Mouse (Mus musculus): ENCODE results near the gene Aldh5a1. TPM values are rescaled to one million over a fixed set of nuclear protein-coding genes. Genes with fewer than 3 reads are reported as not detected.
"Not testable (repeated sequence)": the region's sequence is repeated elsewhere in the genome, so short reads cannot be mapped to it uniquely, and the experiment has no call there.

Aldh5a1 gene
- 10.6 and 10.7 TPM in 2 replicates for polyA plus RNA-seq (2015; fragmentation: Nextera tagmentation; extraction: Ambion mirVana)

DNA sequence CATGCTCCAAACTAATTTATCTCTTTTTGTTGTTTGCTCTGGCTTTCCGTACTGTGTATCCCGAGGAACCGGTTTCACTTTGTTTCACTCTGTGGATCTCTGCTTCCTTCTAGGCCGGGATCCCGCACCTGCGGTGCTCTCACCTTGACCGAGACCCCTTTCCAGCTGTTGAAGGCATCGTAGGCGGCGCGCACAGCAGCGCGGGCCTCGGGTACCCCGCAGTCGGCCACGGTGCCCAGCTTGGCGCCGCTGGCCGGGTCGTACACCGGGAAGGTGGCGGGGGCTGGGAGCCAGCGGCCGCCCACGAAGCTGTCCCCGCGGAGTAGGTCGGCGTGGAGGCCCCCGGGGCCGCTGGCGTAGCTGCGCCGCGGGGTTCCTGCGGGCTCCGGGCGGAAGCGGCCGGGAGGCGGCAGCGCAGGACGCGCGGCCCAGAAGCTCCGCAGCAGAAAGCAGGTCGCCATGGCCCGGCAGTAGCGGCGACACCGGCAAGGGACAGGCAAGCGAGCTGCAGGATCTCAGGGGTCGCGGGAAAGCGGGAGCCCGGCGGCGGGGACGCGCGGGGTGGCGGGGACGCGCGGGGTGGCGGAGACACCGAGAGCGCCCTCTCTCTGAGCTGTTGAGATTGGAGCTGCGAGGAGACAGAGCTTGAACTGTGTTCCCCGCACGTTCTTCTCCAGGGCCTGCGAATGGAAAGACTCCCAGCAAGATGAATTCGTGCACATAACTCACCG lies at the start of gene Aldh5a1:
Gene Aldh5a1, minus strand, starts transcription at position 554 of the 731 bp plus-strand sequence.
- H3K9ac ChIP-seq: peak within 1 kb of the TSS; percentile 95
- no peaks in the 10 kb centered on the region for H3K27me3 ChIP-seq (replicated peaks)
- H3K36me3 ChIP-seq: peaks cover 7% of the 10 kb centered on the region
- H3K9me3 ChIP-seq: no peaks in the 10 kb centered on the region
- H3K27ac ChIP-seq (replicated peaks): peak within 1 kb of the TSS; percentile 77
- H3K4me2 ChIP-seq: peak within 1 kb of the TSS; percentile 82
- H3K4me1 ChIP-seq: peaks cover 18% of the 10 kb centered on the region
- peak; percentile 54; the same call in 1 of the 2 replicates for ATAC-seq (ENCODE audit: extremely low read depth, insufficient number of reproducible peaks, low FRiP score, low TSS enrichment)
- under 1% methylated on average over 75 of the region's 75 CpGs for WGBS
- H3K4me3 ChIP-seq: peak within 1 kb of the TSS; percentile 94

DNA sequence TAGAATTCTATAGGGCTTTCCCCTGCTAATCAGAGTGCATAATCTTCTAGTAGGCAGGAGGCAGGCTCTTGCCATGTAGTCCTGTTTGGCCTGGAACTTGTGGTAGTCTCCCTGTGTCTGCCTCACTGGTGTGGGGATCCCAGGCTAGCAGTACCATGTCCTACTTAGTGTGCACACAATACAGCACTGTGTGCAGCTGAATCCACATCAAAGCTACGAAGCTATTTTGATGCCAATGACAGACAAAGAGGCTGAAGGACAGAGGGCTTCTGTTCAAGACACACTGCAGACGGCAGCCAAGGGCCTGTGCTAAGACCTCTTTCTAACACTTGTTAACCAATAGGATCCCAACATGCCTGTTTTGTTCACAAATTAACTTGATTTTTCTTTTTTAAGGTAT lies 48.0 kb upstream of the Aldh5a1 start:
- no peak overlapping the region for H3K27ac ChIP-seq (replicated peaks)
- no peaks in the 10 kb centered on the region for H3K27me3 ChIP-seq (replicated peaks)
- no peaks in the 10 kb centered on the region for H3K9me3 ChIP-seq
- no peak overlapping the region for H3K4me3 ChIP-seq
- peaks cover 22% of the 10 kb centered on the region for H3K36me3 ChIP-seq
- no peak overlapping the region for H3K4me2 ChIP-seq
- no peak for ATAC-seq (ENCODE audit: extremely low read depth, insufficient number of reproducible peaks, low FRiP score, low TSS enrichment)
- WGBS: 47% methylated on average over 2 of the region's 2 CpGs
- H3K4me1 ChIP-seq: peaks cover 10% of the 10 kb centered on the region; the same call in 1 of the 2 replicates
- no peak overlapping the region for H3K9ac ChIP-seq

DNA sequence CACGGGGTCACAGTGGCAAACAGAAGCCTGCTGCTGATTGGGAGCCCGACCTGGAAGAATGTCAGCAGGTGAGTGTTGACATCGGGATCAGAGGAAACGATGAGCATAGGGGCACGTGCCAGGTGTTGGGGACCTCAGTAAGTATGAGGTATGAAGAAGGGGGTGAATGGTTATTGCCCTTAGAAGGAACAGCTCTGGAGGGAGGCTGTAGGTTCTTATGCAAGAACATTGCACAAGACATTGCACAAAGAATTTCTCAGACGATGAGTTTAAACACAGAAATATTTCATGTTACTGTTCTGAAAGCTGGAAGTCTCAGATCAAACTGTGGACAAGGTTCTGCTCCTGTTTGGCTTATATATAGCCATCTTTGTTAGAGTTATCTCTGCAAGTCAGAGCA lies 43.6 kb upstream of the Aldh5a1 start:
- no peak overlapping the region for H3K27ac ChIP-seq (replicated peaks)
- H3K4me1 ChIP-seq: peaks cover 10% of the 10 kb centered on the region; the same call in 1 of the 2 replicates
- no peak overlapping the region for H3K4me2 ChIP-seq
- H3K9ac ChIP-seq: no peak overlapping the region
- 77% methylated on average over 6 of the region's 6 CpGs for WGBS
- ATAC-seq (ENCODE audit: extremely low read depth, insufficient number of reproducible peaks, low FRiP score, low TSS enrichment): no peak
- H3K4me3 ChIP-seq: no peak overlapping the region
- H3K27me3 ChIP-seq (replicated peaks): no peaks in the 10 kb centered on the region
- no peaks in the 10 kb centered on the region for H3K36me3 ChIP-seq
- no peaks in the 10 kb centered on the region for H3K9me3 ChIP-seq

DNA sequence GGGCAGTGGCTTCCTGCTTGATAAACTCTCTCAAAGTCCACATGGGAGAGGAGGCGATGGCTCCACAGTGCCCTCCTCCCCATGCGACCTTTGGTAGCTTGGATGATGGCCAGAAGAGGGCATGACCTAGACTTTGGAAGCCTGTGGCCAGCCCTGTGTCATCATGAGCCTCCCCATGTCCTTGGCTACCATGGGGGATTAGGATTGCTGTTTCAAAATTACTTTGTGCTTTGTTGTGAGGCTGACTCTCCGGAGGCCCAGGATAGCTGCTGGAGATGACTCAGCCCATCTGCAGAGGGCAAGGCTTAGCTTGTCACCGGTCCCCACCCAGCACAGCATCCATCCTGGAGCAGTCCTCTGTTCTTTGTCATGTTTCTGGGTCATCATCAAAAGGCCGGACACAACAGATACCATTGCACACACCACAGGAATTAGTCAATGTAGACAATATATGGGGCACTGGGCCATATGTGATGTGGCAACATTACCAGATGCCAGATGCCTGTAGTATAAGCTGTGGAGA lies 40.4 kb upstream of the Aldh5a1 start:
- peaks cover 5% of the 10 kb centered on the region; the same call in 1 of the 2 replicates for H3K4me1 ChIP-seq
- no peaks in the 10 kb centered on the region for H3K9me3 ChIP-seq
- no peak for ATAC-seq (ENCODE audit: extremely low read depth, insufficient number of reproducible peaks, low FRiP score, low TSS enrichment)
- H3K27ac ChIP-seq (replicated peaks): no peak overlapping the region
- no peak overlapping the region for H3K4me3 ChIP-seq
- H3K9ac ChIP-seq: no peak overlapping the region
- H3K36me3 ChIP-seq: no peaks in the 10 kb centered on the region
- H3K4me2 ChIP-seq: no peak overlapping the region
- 70% methylated on average over 5 of the region's 5 CpGs for WGBS
- no peaks in the 10 kb centered on the region for H3K27me3 ChIP-seq (replicated peaks)

DNA sequence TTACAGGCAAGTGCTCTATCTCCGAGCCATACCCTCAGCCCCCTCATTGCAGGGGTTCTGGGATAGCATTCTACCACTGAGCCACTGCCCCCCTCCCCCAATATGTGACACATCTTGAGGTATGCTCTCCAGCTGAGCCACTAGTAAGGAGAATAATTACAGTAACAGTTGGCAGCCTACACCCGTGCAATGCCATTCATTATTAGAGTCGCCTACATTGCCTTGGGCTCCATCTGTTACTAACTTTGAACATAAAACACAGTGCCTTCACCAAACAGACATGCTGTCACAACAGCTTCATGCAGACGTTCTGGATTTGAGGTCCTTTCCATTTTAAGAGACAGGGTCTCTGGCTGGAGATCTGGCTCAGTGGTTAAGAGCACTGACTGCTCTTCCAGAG lies 38.9 kb upstream of the Aldh5a1 start:
- no peak overlapping the region for H3K4me2 ChIP-seq
- no peak overlapping the region for H3K9ac ChIP-seq
- 74% methylated on average over 4 of the region's 4 CpGs for WGBS
- no peak overlapping the region for H3K4me3 ChIP-seq
- H3K27me3 ChIP-seq (replicated peaks): no peaks in the 10 kb centered on the region
- H3K36me3 ChIP-seq: no peaks in the 10 kb centered on the region
- no peaks in the 10 kb centered on the region for H3K4me1 ChIP-seq
- H3K9me3 ChIP-seq: no peaks in the 10 kb centered on the region
- ATAC-seq (ENCODE audit: extremely low read depth, insufficient number of reproducible peaks, low FRiP score, low TSS enrichment): no peak
- H3K27ac ChIP-seq (replicated peaks): no peak overlapping the region

DNA sequence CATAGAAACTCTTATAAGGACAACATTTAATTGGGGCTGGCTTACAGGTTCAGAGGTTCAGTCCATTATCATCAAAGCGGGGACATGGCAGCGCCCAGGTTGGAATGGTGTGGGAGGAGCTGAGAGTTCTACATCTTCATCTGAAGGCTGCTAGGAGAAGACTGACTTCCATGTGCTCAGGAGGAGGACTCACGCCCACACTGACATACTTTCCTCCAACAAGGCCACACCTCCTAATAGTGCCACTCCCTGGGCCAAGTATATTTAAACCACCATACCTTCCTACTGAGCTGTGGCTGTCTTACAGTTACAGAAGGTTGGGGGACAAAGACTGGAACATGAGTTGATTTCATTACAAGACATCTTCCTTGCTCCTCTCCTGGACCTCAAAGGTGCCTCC lies 34.3 kb upstream of the Aldh5a1 start:
- H3K27me3 ChIP-seq (replicated peaks); H3K4me1 ChIP-seq; H3K27ac ChIP-seq (replicated peaks); ATAC-seq (ENCODE audit: extremely low read depth, insufficient number of reproducible peaks, low FRiP score, low TSS enrichment); H3K9me3 ChIP-seq; H3K4me3 ChIP-seq; H3K9ac ChIP-seq; H3K36me3 ChIP-seq; H3K4me2 ChIP-seq: not testable (repeated sequence)
- WGBS: 73% methylated on average over 3 of the region's 3 CpGs

DNA sequence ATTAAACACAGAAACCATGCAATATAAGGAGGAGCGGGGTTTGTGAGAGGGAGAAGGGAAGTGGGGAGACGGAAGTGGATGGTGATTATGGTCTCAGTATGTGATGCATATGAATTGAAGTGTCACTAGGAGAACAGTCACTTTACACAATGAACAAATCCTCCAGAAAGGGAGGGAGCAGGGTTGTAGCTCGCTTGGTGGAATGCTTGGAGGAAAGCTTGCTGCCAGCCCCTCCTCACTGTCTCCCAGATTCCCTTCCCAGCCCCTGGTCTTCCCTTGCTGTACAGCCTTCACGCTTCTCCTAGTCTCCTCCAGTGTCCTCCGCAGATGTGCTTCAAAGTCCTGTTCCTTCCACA lies 28.4 kb upstream of the Aldh5a1 start:
- WGBS: 34% methylated on average over 5 of the region's 5 CpGs
- no peaks in the 10 kb centered on the region for H3K36me3 ChIP-seq
- no peaks in the 10 kb centered on the region for H3K9me3 ChIP-seq
- ATAC-seq (ENCODE audit: extremely low read depth, insufficient number of reproducible peaks, low FRiP score, low TSS enrichment): no peak
- H3K4me3 ChIP-seq: peak overlapping the region; percentile 51
- H3K27ac ChIP-seq (replicated peaks): no peak overlapping the region
- H3K9ac ChIP-seq: peak overlapping the region; percentile 67
- peaks cover 7% of the 10 kb centered on the region for H3K27me3 ChIP-seq (replicated peaks)
- peaks cover 8% of the 10 kb centered on the region; the same call in 1 of the 2 replicates for H3K4me1 ChIP-seq
- H3K4me2 ChIP-seq: peak overlapping the region; percentile 73

DNA sequence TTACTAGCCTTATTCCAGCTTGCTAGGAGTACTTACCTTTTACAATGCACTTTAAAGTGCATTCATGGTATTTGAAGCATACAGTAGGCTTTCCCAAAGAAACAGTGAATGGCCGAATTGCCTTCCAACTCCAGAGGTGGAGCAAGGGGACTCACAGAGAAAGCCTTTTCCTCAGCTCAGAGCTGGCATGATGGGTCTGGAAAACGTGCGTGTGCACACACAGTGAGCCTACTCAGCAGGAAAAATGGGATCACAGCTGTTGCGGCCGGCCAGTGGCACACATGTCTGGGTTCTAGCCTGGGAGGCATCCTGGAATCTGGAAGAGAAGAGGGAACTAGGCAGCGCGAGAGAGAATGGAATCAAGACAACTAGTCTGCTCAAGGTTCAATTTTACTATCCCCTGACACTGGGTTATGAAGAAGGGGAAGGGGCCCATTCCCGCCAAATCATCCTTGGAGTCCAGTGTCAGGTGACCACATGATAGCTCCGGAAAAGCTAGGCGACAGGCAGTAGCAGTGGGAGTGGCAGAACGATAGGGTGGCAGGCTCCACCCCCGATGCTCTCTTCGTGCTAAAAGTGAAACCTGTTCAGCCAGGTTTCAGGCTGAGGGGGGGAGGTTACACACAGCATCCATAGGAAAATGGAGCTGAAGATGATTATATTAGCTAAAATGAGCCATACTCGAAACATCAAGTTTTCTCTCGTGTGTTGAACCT lies 27.8 kb upstream of the Aldh5a1 start:
- peak overlapping the region; percentile 67 for H3K9ac ChIP-seq
- no peak overlapping the region for H3K27ac ChIP-seq (replicated peaks)
- ATAC-seq (ENCODE audit: extremely low read depth, insufficient number of reproducible peaks, low FRiP score, low TSS enrichment): no peak
- H3K4me3 ChIP-seq: peak overlapping the region; percentile 51
- H3K9me3 ChIP-seq: no peaks in the 10 kb centered on the region
- H3K36me3 ChIP-seq: no peaks in the 10 kb centered on the region
- H3K4me2 ChIP-seq: peak overlapping the region; percentile 73
- peaks cover 7% of the 10 kb centered on the region for H3K27me3 ChIP-seq (replicated peaks)
- peaks cover 8% of the 10 kb centered on the region; the same call in 1 of the 2 replicates for H3K4me1 ChIP-seq
- WGBS: 13% methylated on average over 15 of the region's 15 CpGs

DNA sequence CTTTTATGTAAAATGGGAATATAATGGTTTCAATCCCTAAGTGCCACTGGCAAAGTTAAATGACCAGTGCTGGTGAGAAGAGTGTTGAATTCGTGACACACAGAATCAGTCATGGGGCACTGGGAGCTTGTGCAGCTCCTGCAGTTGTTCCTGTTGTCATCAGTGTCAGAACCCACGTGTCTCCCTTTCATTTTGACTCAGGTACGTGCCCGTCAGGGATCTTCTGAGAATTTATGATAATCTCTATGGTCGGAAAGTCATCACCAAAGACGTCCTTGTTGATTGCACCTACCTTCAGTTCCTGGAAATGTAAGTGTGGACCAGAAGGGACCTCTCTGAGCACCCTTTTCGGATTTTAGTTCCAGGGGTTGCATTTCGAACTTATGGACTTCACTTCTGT lies 24.7 kb upstream of the Aldh5a1 start:
- Histone ChIP-seq H3K27ac (replicated peaks) (no peak overlapping the region), H3K4me3 (no peak overlapping the region), H3K9ac (no peak overlapping the region), H3K4me2 (no peak overlapping the region), H3K4me1 (peaks cover 8% of the 10 kb centered on the region; the same call in 1 of the 2 replicates), H3K27me3 (replicated peaks) (peaks cover 7% of the 10 kb centered on the region), H3K9me3 (no peaks in the 10 kb centered on the region), H3K36me3 (no peaks in the 10 kb centered on the region)
- WGBS: 77% methylated on average over 8 of the region's 8 CpGs
- ATAC-seq (ENCODE audit: extremely low read depth, insufficient number of reproducible peaks, low FRiP score, low TSS enrichment): no peak

DNA sequence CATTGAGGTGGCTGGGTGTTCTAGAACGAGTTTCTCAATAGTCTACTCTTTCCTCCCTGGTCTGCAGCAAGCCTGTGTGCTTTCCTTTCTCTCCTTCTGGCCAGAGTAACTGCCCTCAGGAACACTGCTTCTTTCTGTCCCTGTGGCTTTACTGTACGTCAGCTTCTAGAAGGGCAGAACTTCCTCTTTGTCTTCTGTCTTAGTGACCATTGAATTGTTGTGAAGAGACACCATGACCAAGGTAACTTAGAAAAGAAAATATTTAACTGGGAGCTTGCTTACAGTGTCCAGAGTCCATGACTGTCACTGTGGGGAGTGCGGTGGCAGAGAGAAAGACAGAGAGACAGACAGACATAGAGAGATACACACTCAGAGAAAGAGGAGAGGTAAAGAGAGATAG lies 22.6 kb upstream of the Aldh5a1 start:
- 71% methylated on average over 3 of the region's 3 CpGs for WGBS

DNA sequence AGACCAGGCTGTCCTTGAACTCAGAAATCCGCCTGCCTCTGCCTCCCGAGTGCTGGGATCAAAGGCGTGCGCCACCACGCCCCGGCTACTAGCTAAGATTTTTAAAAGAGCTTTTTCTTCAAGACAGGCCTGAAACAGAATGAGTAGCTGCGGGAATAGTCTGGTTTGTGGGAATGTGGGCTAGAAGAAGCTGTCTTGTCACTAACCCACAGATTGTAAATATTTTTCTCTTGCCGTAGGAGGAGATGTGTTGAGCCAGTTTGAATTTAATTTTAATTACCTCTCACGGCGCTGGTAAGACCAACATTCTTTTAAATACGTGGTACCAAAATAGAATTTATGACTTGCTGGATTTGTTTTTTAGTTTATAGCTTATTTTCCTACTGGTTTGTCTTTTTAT lies 21.2 kb upstream of the Aldh5a1 start:
- no peak for ATAC-seq (ENCODE audit: extremely low read depth, insufficient number of reproducible peaks, low FRiP score, low TSS enrichment)
- WGBS: 83% methylated on average over 11 of the region's 11 CpGs
- no peak overlapping the region for H3K4me3 ChIP-seq

More for the DNA sequence above, 22.6 kb upstream of the Aldh5a1 start:
- Histone ChIP-seq H3K27me3 (replicated peaks) (peaks cover 11% of the 10 kb centered on the region; the same call in 1 of the 2 replicates), H3K4me2 (no peak overlapping the region), H3K4me1 (peaks cover under 1% of the 10 kb centered on the region; the same call in 1 of the 2 replicates), H3K9me3 (no peaks in the 10 kb centered on the region), H3K27ac (replicated peaks) (no peak overlapping the region), H3K9ac (no peak overlapping the region), H3K36me3 (no peaks in the 10 kb centered on the region), H3K4me3 (no peak overlapping the region)
- ATAC-seq (ENCODE audit: extremely low read depth, insufficient number of reproducible peaks, low FRiP score, low TSS enrichment): no peak

More for the DNA sequence above, 21.2 kb upstream of the Aldh5a1 start:
- peaks cover 21% of the 10 kb centered on the region for H3K27me3 ChIP-seq (replicated peaks)
- H3K9me3 ChIP-seq: no peaks in the 10 kb centered on the region
- no peaks in the 10 kb centered on the region for H3K36me3 ChIP-seq
- no peak overlapping the region for H3K27ac ChIP-seq (replicated peaks)
- no peak overlapping the region for H3K4me2 ChIP-seq
- H3K4me1 ChIP-seq: no peaks in the 10 kb centered on the region
- no peak overlapping the region for H3K9ac ChIP-seq
